Mouse (Mus musculus): ENCODE measurements around the gene Psma3. TPM values are rescaled to one million over a fixed set of nuclear protein-coding genes. Genes with fewer than 3 reads are reported as not detected.
"Not testable (repeated sequence)": the region's sequence is repeated elsewhere in the genome, so short reads cannot be mapped to it uniquely, and the experiment has no call there.

The Psma3 gene
- polyA plus RNA-seq, 1 experiment from 2014 or later = 656 TPM

DNA sequence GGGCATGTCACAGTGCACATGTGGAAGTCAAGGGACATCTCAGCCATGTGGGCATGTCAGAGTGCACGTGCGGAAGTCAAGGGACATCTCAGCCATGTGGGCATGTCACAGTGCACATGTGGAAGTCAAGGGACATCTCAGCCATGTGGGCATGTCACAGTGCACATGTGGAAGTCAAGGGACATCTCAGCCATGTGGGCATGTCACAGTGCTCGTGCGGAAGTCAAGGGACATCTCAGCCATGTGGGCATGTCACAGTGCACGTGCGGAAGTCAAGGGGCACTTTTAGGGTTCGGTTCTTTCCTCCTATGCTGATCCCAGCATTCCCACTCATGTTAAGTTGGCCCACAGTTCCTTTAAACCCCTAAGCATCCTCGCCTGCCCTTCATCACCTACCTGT lies 53.8 kb downstream of the Psma3 start:
- H3K27ac ChIP-seq (ENCODE audit: low read depth, low read length); H3K27me3 ChIP-seq (replicated peaks; ENCODE audit: control insufficient read depth, insufficient read depth, low read length); ATAC-seq; DNase-seq (ENCODE audit: low spot score); H3K9ac ChIP-seq (ENCODE audit: low read length); H3K9me3 ChIP-seq (replicated peaks; ENCODE audit: control insufficient read depth, low read length); H3K4me2 ChIP-seq (ENCODE audit: low read length); H3K4me3 ChIP-seq (ENCODE audit: low read depth, low read length); H3K4me1 ChIP-seq (ENCODE audit: control insufficient read depth, insufficient read depth, low read length): not testable (repeated sequence)
- 94% methylated on average over 8 of the region's 8 CpGs for WGBS
- peaks cover 66% of the 10 kb centered on the region for H3K36me3 ChIP-seq (ENCODE audit: control insufficient read depth, insufficient read depth, low read length)

DNA sequence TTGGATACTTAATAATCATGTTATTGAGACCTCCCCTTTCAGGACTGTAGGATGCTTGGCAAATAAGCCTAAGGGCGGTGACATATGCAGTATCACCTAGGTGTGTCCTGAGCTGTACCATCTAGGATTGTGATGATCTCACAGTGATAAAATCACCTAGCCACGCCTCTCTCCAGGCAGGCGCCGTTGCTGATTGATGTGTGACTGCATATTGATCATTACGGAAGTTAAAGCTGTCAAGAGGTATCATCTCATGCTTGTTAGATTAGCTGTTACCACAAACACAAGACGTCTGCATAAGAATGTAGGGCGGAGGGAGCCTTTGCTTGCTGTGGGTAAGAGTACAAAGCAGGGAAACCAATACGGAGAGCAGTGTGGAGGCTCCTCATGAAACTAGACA lies 55.8 kb downstream of the Psma3 start:
- H3K4me1 ChIP-seq (ENCODE audit: control insufficient read depth, insufficient read depth, low read length) = no peaks in the 10 kb centered on the region
- 92% methylated on average over 8 of the region's 8 CpGs for WGBS
- peaks cover 50% of the 10 kb centered on the region for H3K36me3 ChIP-seq (ENCODE audit: control insufficient read depth, insufficient read depth, low read length)
- H3K4me3 ChIP-seq (ENCODE audit: low read depth, low read length) = no peak overlapping the region
- ATAC-seq (no peak), DNase-seq (ENCODE audit: low spot score) (no peak)
- H3K9me3 ChIP-seq (replicated peaks; ENCODE audit: control insufficient read depth, low read length) = no peaks in the 10 kb centered on the region
- H3K27ac ChIP-seq (ENCODE audit: low read depth, low read length) = no peak overlapping the region
- no peaks in the 10 kb centered on the region for H3K27me3 ChIP-seq (replicated peaks; ENCODE audit: control insufficient read depth, insufficient read depth, low read length)
- H3K9ac ChIP-seq (ENCODE audit: low read length) = no peak overlapping the region
- no peak overlapping the region for H3K4me2 ChIP-seq (ENCODE audit: low read length)

DNA sequence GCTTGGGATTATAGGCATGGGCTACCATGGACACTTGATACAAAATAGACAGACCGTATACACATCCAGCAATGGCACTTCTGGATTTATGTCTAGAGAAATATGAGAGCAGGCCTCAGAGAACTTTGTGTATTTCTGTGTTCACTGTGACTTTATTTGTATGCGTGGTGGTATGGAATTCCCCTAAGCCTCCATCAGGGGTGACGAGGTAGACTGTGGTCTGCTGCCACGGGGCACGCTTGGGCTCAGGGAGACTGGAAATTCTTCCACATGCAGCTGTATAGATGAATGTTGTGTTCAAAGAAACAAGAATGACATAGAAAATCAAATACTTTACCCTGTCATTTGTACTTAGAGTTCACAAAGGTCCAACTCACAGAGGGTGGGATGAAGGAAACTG lies 56.3 kb downstream of the Psma3 start:
- Histone ChIP-seq H3K4me1 (ENCODE audit: control insufficient read depth, insufficient read depth, low read length) (no peaks in the 10 kb centered on the region), H3K9ac (ENCODE audit: low read length) (no peak overlapping the region), H3K9me3 (replicated peaks; ENCODE audit: control insufficient read depth, low read length) (no peaks in the 10 kb centered on the region), H3K27ac (ENCODE audit: low read depth, low read length) (no peak overlapping the region), H3K4me2 (ENCODE audit: low read length) (no peak overlapping the region), H3K27me3 (replicated peaks; ENCODE audit: control insufficient read depth, insufficient read depth, low read length) (no peaks in the 10 kb centered on the region), H3K36me3 (ENCODE audit: control insufficient read depth, insufficient read depth, low read length) (peaks cover 46% of the 10 kb centered on the region), H3K4me3 (ENCODE audit: low read depth, low read length) (no peak overlapping the region)
- 91% methylated on average over 5 of the region's 5 CpGs for WGBS
- DNase-seq (ENCODE audit: low spot score) (no peak), ATAC-seq (no peak)

DNA sequence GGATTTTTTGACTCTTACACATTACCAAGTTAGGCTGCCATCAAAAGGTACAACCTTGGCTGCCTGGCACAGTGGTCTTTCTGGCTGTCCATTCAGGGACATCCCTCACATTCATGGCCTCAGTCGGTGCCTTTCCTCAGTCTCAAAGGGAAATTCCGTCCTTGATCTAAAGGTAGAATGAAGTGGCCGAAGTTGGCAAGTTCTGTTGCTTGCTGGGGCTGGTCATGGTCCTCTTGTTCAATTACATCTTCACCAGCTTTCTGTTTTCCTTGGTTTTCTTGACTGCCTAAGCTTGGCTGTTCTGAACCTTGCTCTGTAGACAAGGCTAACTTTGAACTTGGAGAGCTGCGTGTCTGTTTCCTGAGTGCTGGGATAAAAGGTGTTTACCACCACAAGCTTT lies 61.4 kb downstream of the Psma3 start:
- no peaks in the 10 kb centered on the region for H3K4me1 ChIP-seq (ENCODE audit: control insufficient read depth, insufficient read depth, low read length)
- WGBS = 87% methylated on average over 4 of the region's 4 CpGs
- H3K4me2 ChIP-seq (ENCODE audit: low read length) = no peak overlapping the region
- no peak overlapping the region for H3K4me3 ChIP-seq (ENCODE audit: low read depth, low read length)
- ATAC-seq (no peak), DNase-seq (ENCODE audit: low spot score) (no peak)
- no peaks in the 10 kb centered on the region for H3K9me3 ChIP-seq (replicated peaks; ENCODE audit: control insufficient read depth, low read length)
- no peak overlapping the region for H3K27ac ChIP-seq (ENCODE audit: low read depth, low read length)
- H3K9ac ChIP-seq (ENCODE audit: low read length) = no peak overlapping the region
- H3K27me3 ChIP-seq (replicated peaks; ENCODE audit: control insufficient read depth, insufficient read depth, low read length) = no peaks in the 10 kb centered on the region
- peaks cover 36% of the 10 kb centered on the region for H3K36me3 ChIP-seq (ENCODE audit: control insufficient read depth, insufficient read depth, low read length)

DNA sequence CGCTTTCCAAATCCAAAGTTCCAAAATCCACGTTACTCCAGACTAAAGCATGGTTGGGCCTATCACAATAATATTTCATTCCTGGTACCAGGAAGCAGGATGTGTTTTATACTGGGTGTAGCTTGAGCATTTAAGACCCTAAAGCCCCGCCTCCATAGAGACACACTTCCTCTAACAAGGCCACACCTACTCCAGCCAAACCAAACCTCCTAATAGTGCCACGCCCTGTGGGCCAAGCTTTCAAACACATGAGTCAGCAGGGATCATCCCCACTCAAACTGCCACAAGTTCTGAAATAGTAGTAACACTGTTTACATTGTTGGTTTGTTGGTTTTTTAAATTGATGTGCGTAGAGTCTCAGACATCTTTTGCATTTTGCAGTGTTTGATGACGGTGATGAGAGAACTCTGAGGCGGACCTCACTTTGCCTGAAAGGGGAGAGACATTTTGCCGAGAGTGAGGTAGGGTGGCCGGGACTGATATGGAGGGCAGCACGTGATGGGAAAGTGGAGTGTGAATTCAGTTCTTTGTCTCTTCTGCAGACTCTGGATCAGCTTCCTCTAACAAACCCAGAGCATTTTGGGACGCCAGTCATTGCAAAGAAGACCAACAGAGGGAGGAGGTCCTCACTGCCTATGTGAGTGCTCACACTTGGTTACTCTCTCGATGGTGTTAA lies 62.4 kb downstream of the Psma3 start:
- 91% methylated on average over 12 of the region's 12 CpGs for WGBS
- H3K4me3 ChIP-seq (ENCODE audit: low read depth, low read length) = no peak overlapping the region
- H3K27ac ChIP-seq (ENCODE audit: low read depth, low read length) = no peak overlapping the region
- H3K36me3 ChIP-seq (ENCODE audit: control insufficient read depth, insufficient read depth, low read length) = peaks cover 45% of the 10 kb centered on the region
- ATAC-seq = no peak
- H3K9ac ChIP-seq (ENCODE audit: low read length) = no peak overlapping the region
- H3K9me3 ChIP-seq (replicated peaks; ENCODE audit: control insufficient read depth, low read length) = no peaks in the 10 kb centered on the region
- H3K27me3 ChIP-seq (replicated peaks; ENCODE audit: control insufficient read depth, insufficient read depth, low read length) = no peaks in the 10 kb centered on the region
- H3K4me2 ChIP-seq (ENCODE audit: low read length) = no peak overlapping the region
- no peaks in the 10 kb centered on the region for H3K4me1 ChIP-seq (ENCODE audit: control insufficient read depth, insufficient read depth, low read length)
- no peak for DNase-seq (ENCODE audit: low spot score)

DNA sequence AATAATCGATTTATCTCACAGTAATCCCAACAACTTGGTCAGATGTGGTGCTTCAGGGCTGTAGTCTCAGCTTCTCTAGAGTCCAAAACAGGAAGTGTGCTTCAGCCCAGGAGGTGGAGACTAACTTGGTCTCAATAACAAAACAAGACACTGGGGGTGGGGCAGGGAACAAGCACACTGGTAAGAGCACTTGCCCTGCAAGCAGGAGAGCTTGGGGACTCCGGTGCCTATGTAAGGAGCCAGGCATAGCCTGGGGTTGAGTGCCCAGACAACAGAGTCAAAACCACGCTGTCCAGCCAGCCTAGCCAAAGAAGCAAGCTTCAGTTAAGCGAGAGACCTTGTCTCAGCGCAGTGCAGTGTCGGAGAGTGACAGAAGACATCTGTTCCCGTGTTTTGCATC lies 66.0 kb downstream of the Psma3 start:
- 96% methylated on average over 7 of the region's 7 CpGs for WGBS
- DNase-seq (ENCODE audit: low spot score) (no peak), ATAC-seq (no peak)

DNA sequence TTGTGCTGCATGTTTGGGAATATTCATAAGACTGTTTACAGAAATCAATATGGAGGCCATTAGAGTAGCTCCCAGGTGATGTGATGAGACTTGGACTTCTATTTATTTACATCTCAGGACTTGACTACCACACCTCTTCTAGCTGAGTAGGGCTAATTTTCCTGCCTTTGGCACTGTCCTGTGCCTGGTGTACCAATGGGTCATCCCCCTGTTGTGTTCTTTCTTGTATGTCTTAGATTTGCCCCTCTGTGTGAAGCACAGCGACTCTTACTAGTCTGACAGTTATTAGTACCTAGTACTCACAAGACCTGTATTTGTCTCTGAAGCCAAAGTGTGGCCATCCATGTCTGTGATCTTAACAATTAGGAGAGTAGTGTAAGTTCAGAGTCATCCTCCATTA lies 68.0 kb downstream of the Psma3 start:
- H3K27ac ChIP-seq (ENCODE audit: low read depth, low read length) = no peak overlapping the region
- peaks cover 57% of the 10 kb centered on the region for H3K36me3 ChIP-seq (ENCODE audit: control insufficient read depth, insufficient read depth, low read length)

More for the DNA sequence above, 66.0 kb downstream of the Psma3 start:
- Histone ChIP-seq H3K9ac (ENCODE audit: low read length) (no peak overlapping the region), H3K27me3 (replicated peaks; ENCODE audit: control insufficient read depth, insufficient read depth, low read length) (no peaks in the 10 kb centered on the region), H3K4me3 (ENCODE audit: low read depth, low read length) (no peak overlapping the region), H3K9me3 (replicated peaks; ENCODE audit: control insufficient read depth, low read length) (no peaks in the 10 kb centered on the region), H3K27ac (ENCODE audit: low read depth, low read length) (no peak overlapping the region), H3K4me1 (ENCODE audit: control insufficient read depth, insufficient read depth, low read length) (no peaks in the 10 kb centered on the region), H3K36me3 (ENCODE audit: control insufficient read depth, insufficient read depth, low read length) (peaks cover 54% of the 10 kb centered on the region), H3K4me2 (ENCODE audit: low read length) (no peak overlapping the region)

DNA sequence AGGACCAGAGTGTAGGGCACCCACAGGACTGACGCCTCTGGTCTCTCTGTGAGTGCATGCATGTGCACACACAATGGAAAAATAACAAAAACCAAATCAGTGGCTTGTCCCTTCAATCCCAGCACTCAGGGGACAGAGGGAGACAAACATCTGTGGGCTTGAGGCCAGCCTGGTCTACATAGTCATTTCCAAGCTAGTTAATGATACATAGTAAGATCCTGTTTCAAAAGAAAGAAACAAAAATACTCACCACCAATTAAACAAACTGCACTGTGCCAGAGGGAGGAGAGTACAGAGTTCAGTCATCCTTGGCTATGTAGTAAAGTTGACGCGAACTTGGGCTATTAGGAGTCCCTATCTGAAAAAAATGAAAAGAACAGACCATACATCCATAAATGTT lies 69.2 kb downstream of the Psma3 start:
- no peak overlapping the region for H3K4me2 ChIP-seq (ENCODE audit: low read length)
- DNase-seq (ENCODE audit: low spot score) = no peak
- no peak overlapping the region for H3K9ac ChIP-seq (ENCODE audit: low read length)
- no peaks in the 10 kb centered on the region for H3K9me3 ChIP-seq (replicated peaks; ENCODE audit: control insufficient read depth, low read length)
- ATAC-seq = no peak
- H3K4me3 ChIP-seq (ENCODE audit: low read depth, low read length) = no peak overlapping the region
- peaks cover 8% of the 10 kb centered on the region; the same call in 1 of the 2 replicates for H3K4me1 ChIP-seq (ENCODE audit: control insufficient read depth, insufficient read depth, low read length)
- no peak overlapping the region for H3K27ac ChIP-seq (ENCODE audit: low read depth, low read length)
- H3K36me3 ChIP-seq (ENCODE audit: control insufficient read depth, insufficient read depth, low read length) = peaks cover 49% of the 10 kb centered on the region
- H3K27me3 ChIP-seq (replicated peaks; ENCODE audit: control insufficient read depth, insufficient read depth, low read length) = no peaks in the 10 kb centered on the region
- WGBS = 88% methylated on average over 3 of the region's 3 CpGs

More for the DNA sequence above, 68.0 kb downstream of the Psma3 start:
- H3K9ac ChIP-seq (ENCODE audit: low read length) = no peak overlapping the region
- ATAC-seq (no peak), DNase-seq (ENCODE audit: low spot score) (no peak)
- no peaks in the 10 kb centered on the region for H3K9me3 ChIP-seq (replicated peaks; ENCODE audit: control insufficient read depth, low read length)
- no peak overlapping the region for H3K4me3 ChIP-seq (ENCODE audit: low read depth, low read length)
- WGBS = 97% methylated on average over 1 of the region's 1 CpGs
- H3K27me3 ChIP-seq (replicated peaks; ENCODE audit: control insufficient read depth, insufficient read depth, low read length) = no peaks in the 10 kb centered on the region
- H3K4me2 ChIP-seq (ENCODE audit: low read length) = no peak overlapping the region
- H3K4me1 ChIP-seq (ENCODE audit: control insufficient read depth, insufficient read depth, low read length) = peaks cover 4% of the 10 kb centered on the region; the same call in 1 of the 2 replicates

DNA sequence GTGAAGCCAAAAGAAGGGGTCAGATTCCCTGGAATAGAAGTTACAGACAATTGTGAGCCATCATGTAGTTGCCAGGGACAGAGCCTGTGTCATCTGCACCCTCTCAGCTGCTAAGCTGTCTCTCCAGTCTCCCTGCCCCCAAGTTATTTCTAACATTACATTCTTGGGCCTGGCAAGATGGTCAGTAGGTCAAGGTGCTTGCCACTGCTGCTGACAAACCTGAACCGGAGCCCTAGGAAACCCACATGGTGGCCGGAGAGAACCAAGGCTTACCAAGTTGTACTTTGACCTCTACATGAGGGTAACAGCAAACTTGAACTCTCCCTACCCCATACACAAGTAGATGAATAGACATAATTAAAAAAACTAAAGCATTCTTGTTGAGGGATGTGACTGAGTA lies 70.1 kb downstream of the Psma3 start:
- Histone ChIP-seq H3K4me1 (ENCODE audit: control insufficient read depth, insufficient read depth, low read length) (peaks cover 14% of the 10 kb centered on the region), H3K36me3 (ENCODE audit: control insufficient read depth, insufficient read depth, low read length) (peaks cover 41% of the 10 kb centered on the region), H3K27me3 (replicated peaks; ENCODE audit: control insufficient read depth, insufficient read depth, low read length) (no peaks in the 10 kb centered on the region), H3K4me2 (ENCODE audit: low read length) (no peak overlapping the region), H3K4me3 (ENCODE audit: low read depth, low read length) (no peak overlapping the region), H3K9ac (ENCODE audit: low read length) (no peak overlapping the region), H3K9me3 (replicated peaks; ENCODE audit: control insufficient read depth, low read length) (no peaks in the 10 kb centered on the region), H3K27ac (ENCODE audit: low read depth, low read length) (no peak overlapping the region)
- DNase-seq (ENCODE audit: low spot score) (no peak), ATAC-seq (no peak)
- 95% methylated on average over 2 of the region's 2 CpGs for WGBS
